8 mouse cellular contexts compared by ENCODE assay signal in genomic region chr5:66619675-66620074, GRCm38 (mm10). TPM values are rescaled to one million over a fixed set of nuclear protein-coding genes. Genes with fewer than 3 reads are reported as not detected.
DNase-seq lines count a peak whose midpoint lies in the region; ATAC-seq and TF ChIP-seq lines count a peak whose summit lies in the region.

No protein-coding gene starts in this region.

- no peak for DNase-seq in gastrocnemius, adult 2 months
- DNase-seq in gastrocnemius, adult 8-10 months (ENCODE audit: low spot score in 2 of 2) = no peak
- DNase-seq in testis, postnatal 10 days (ENCODE audit: low spot score) = no peak
- no peak for DNase-seq in stomach, postnatal 0 days (ENCODE audit: low spot score)
- DNase-seq in embryo, embryonic 10 days (ENCODE audit: low spot score) = no peak
- no peak for DNase-seq in urinary bladder, postnatal 25 days (ENCODE audit: low spot score)

- no peak for TF ChIP-seq EP300 in stomach, postnatal 0 days (optimal IDR thresholded peaks at IDR 0.05)

- H3K27me3 ChIP-seq in testis, adult 2 months (ENCODE audit: control insufficient read depth, insufficient read depth, low read length) = no peaks in the 10 kb centered on the region
- peaks cover 74% of the 10 kb centered on the region for H3K27me3 ChIP-seq in liver, embryonic 12.5 days (replicated peaks)
- H3K27me3 ChIP-seq in stomach, postnatal 0 days (ENCODE audit: control insufficient read depth, insufficient read depth, low read length) = no peaks in the 10 kb centered on the region

- peak overlapping the region; percentile 62 for H3K4me2 ChIP-seq in liver, embryonic 12.5 days
- H3K4me2 ChIP-seq in stomach, postnatal 0 days (replicated peaks; ENCODE audit: low read depth) = peak overlapping the region; percentile 71

- H3K27ac ChIP-seq in gastrocnemius, adult 2 months = peak overlapping the region; percentile 76
- H3K27ac ChIP-seq in testis, adult 2 months (ENCODE audit: control insufficient read depth, insufficient read depth, low read depth, low read length) = no peak overlapping the region; the same call in 1 of the 2 replicates
- H3K27ac ChIP-seq in liver, embryonic 12.5 days = no peak overlapping the region
- peak overlapping the region; percentile 59 for H3K27ac ChIP-seq in stomach, postnatal 0 days (replicated peaks)

- intact Hi-C loops in gastrocnemius, adult 2 months (cut with DNase I) = loop anchor here (2.0 to 5.0 kb wide), 3 partner anchors 42 to 195 kb away; no protein-coding TSS in a partner anchor

- WGBS in liver, embryonic 12.5 days (ENCODE audit: insufficient replicate concordance) = 31% methylated on average over 8 of the region's 8 CpGs
- 48% methylated on average over 8 of the region's 8 CpGs for WGBS in stomach, postnatal 0 days

- H3K9ac ChIP-seq in liver, embryonic 12.5 days = no peak overlapping the region
- peak overlapping the region; percentile 67 for H3K9ac ChIP-seq in stomach, postnatal 0 days (ENCODE audit: low read length)

- no peak for TF ChIP-seq POLR2A in testis, adult 2 months (IDR thresholded peaks at IDR 0.05; ENCODE audit: control insufficient read depth, low read depth, low read length)

- H3K36me3 ChIP-seq in testis, adult 2 months (ENCODE audit: control insufficient read depth, insufficient read depth, low read length) = no peaks in the 10 kb centered on the region
- H3K36me3 ChIP-seq in liver, embryonic 12.5 days = no peaks in the 10 kb centered on the region
- no peaks in the 10 kb centered on the region for H3K36me3 ChIP-seq in stomach, postnatal 0 days (ENCODE audit: control insufficient read depth, insufficient read depth, low read length)

- H3K9me3 ChIP-seq in liver, embryonic 12.5 days (replicated peaks) = no peaks in the 10 kb centered on the region
- no peaks in the 10 kb centered on the region for H3K9me3 ChIP-seq in stomach, postnatal 0 days (ENCODE audit: control insufficient read depth, low read length)

- ATAC-seq in liver, embryonic 12.5 days = no peak
- no peak for ATAC-seq in stomach, postnatal 0 days (ENCODE audit: low FRiP score, low TSS enrichment)

- H3K4me3 ChIP-seq in gastrocnemius, adult 2 months = peak overlapping the region; percentile 87
- peak overlapping the region; percentile 86 for H3K4me3 ChIP-seq in testis, adult 2 months (ENCODE audit: control insufficient read depth, low read depth, low read length)
- H3K4me3 ChIP-seq in liver, embryonic 12.5 days = peak overlapping the region; percentile 47
- peak overlapping the region; percentile 58 for H3K4me3 ChIP-seq in stomach, postnatal 0 days (ENCODE audit: low read depth, low read length)

- H3K4me1 ChIP-seq in testis, adult 2 months (ENCODE audit: control insufficient read depth, insufficient read depth, low read length) = peaks cover 15% of the 10 kb centered on the region
- H3K4me1 ChIP-seq in liver, embryonic 12.5 days = peaks cover 14% of the 10 kb centered on the region; the same call in 1 of the 2 replicates
- H3K4me1 ChIP-seq in stomach, postnatal 0 days (replicated peaks; ENCODE audit: control insufficient read depth, insufficient read depth) = no peaks in the 10 kb centered on the region

- TF ChIP-seq CTCF in gastrocnemius, adult 2 months (IDR thresholded peaks at IDR 0.05) = no peak
- TF ChIP-seq CTCF in testis, adult 2 months (IDR thresholded peaks at IDR 0.05; ENCODE audit: control insufficient read depth, insufficient read depth, insufficient replicate concordance, low read depth, low read length) = no peak
- no peak for TF ChIP-seq CTCF in stomach, postnatal 0 days (IDR thresholded peaks at IDR 0.05; ENCODE audit: low read depth)

RNA-seq across cellular contexts. Expression of gene Apbb2, which starts 1.1 kb away (rescaled TPM):
- total RNA-seq in gastrocnemius, adult 2 months (2021) = 10 to 100 TPM; 35.9 to 43.2 TPM
- total RNA-seq in gastrocnemius, adult 8-10 months (2022) = 10 to 100 TPM; 29.3 to 55.9 (median 38.8) TPM
- polyA plus RNA-seq in testis, adult 2 months (2012; rRNA removed) = 0.73 and 1.2 TPM in 2 replicates
- polyA plus RNA-seq in liver, embryonic 12.5 days (2016; fragmentation: Nextera tagmentation; extraction: Ambion mirVana) = 5.9 and 6.1 TPM in 2 replicates
- polyA plus RNA-seq in stomach, postnatal 0 days (2015; fragmentation: Nextera tagmentation; extraction: Ambion mirVana) = 16.8 and 18.3 TPM in 2 replicates

RNA-seq across cellular contexts. Expression of gene Uchl1, which starts 56.2 kb away (rescaled TPM):
- 1 to 10 TPM; 3.4 to 5.3 TPM for total RNA-seq in gastrocnemius, adult 2 months (2021)
- 1 to 10 TPM; 4.5 to 9.3 (median 5.2) TPM for total RNA-seq in gastrocnemius, adult 8-10 months (2022)
- 78.5 and 98.7 TPM in 2 replicates for polyA plus RNA-seq in testis, adult 2 months (2012; rRNA removed)
- polyA plus RNA-seq in liver, embryonic 12.5 days (2016; fragmentation: Nextera tagmentation; extraction: Ambion mirVana) = 3.0 and 7.1 TPM in 2 replicates
- 62.5 and 66.0 TPM in 2 replicates for polyA plus RNA-seq in stomach, postnatal 0 days (2015; fragmentation: Nextera tagmentation; extraction: Ambion mirVana)

Comparison
In these comparisons a context has a peak if more than half of its experiments do, and no peak if none do; other contexts are left out.
1. H3K27ac ChIP-seq: peak in gastrocnemius, adult 2 months (single experiment) and stomach, postnatal 0 days (single experiment); none in testis, adult 2 months (single experiment) and liver, embryonic 12.5 days (single experiment).
2. Peak in every context shown above with its lines, with median percentiles within 50 percentile points of each other: H3K4me3 ChIP-seq.